Mouse (Mus musculus): Measurements from ENCODE around the gene Mcpt8. TPM values are rescaled to one million over a fixed set of nuclear protein-coding genes. Genes with fewer than 3 reads are reported as not detected.
A peak's percentile ranks its signal among the peaks of the same experiment; 100 is the strongest.
"Not testable (repeated sequence)": the region's sequence is repeated elsewhere in the genome, so short reads cannot be mapped to it uniquely, and the experiment has no call there.

The Mcpt8 gene
- total and polyA plus RNA-seq, 3 experiments: not detected

DNA sequence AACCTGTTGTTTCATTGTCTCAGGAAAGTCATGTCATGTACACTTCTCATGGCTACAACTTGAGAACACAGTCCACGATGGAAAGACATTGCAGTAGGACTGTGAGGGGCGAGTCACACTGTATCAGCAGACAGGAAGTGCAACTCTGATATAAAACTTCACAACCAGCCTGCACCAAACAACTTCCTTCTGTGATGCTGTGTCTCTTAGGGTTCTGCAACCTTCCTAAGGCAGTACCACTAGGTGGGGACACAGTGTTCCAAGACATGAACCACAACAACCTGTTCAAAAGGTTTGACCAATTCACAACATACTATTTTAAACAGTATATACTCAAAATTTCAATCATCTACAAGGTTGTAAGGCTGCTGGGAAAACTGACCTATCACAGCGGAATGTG, 29.7 kb downstream of the Mcpt8 start:
- Histone ChIP-seq H3K79me2 (replicated peaks; ENCODE audit: control insufficient read depth, extremely low read depth, insufficient read depth, poor library complexity, severe bottlenecking) (no peaks in the 10 kb centered on the region), H3K9me3 (replicated peaks; ENCODE audit: low read length) (no peaks in the 10 kb centered on the region), H3K4me3 (replicated peaks in 1 of 3; ENCODE audit: low read depth in 2 of 3, low read length in 2 of 3, poor library complexity in 1 of 3) (no peak overlapping the region), H3K4me1 (ENCODE audit: control insufficient read depth in 1 of 2, insufficient read depth in 2 of 2) (peaks cover 5 to 10% of the 10 kb centered on the region in 2 experiments), H3K36me3 (replicated peaks in 1 of 2; ENCODE audit: control insufficient read depth in 1 of 2, insufficient read depth in 1 of 2, low read length in 1 of 2) (no peaks in the 10 kb centered on the region), H3K27me3 (replicated peaks) (peaks cover 2% of the 10 kb centered on the region), H3K4me2 (ENCODE audit: insufficient read depth, low read depth, poor library complexity, severe bottlenecking) (no peak overlapping the region), H3K9ac (ENCODE audit: insufficient read depth, low read depth) (no peak overlapping the region), H3K27ac (ENCODE audit: insufficient read depth, low read depth) (no peak overlapping the region)
- DNase-seq (ENCODE audit: extremely low read depth): no peak
- dilution Hi-C loops (cut with MboI; ENCODE audit: extremely low pct_ligation_motif_present, extremely low pct_unique_long_range_greater_than_20kb, low sequenced_read_pairs) (no loop called here), in situ Hi-C loops (cut with MboI; ENCODE audit: low pct_ligation_motif_present, low pct_unique_long_range_greater_than_20kb, low sequenced_read_pairs) (no loop called here)
- TF ChIP-seq MAFK (IDR thresholded peaks at IDR 0.05; ENCODE audit: insufficient replicate concordance, low read length) (no peak), CTCF (conservative IDR thresholded peaks at IDR 0.05 in 1 of 2, IDR thresholded peaks at IDR 0.05 in 1 of 2; ENCODE audit: low read depth in 2 of 2, low read length in 2 of 2) (peak in 1 of 2 experiments; percentile 8; a peak in 1 of 4 replicates)

DNA sequence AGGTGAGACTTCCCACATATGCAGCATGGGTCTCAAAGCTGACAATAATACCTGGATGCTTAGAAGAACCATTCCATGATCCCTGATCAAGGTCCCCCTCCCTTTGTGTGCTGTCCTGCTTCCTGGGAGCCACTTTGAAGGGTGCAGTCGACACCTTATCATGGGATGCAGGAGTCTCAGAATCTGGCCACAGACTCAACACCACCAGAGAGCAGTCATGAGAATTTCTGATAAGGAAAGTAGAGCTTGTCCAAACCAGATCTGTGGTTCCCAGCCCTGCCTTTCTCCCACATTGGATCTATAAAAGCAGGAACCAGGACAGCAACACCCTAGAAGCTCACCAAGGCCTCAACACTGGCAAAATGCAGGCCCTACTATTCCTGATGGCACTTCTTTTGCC, 43.3 kb downstream of the Mcpt8 start, which contains the start of gene Mcpt2:
TSS of gene Mcpt2 (plus strand) at position 250 of the 400 bp plus-strand sequence.
- peaks cover 6 to 25% of the 10 kb centered on the region in 2 experiments for H3K4me1 ChIP-seq (ENCODE audit: control insufficient read depth in 1 of 2, insufficient read depth in 2 of 2)
- H3K4me3 ChIP-seq (replicated peaks in 1 of 3; ENCODE audit: low read depth in 2 of 3, low read length in 2 of 3, poor library complexity in 1 of 3); in situ Hi-C loops (cut with MboI; ENCODE audit: low pct_ligation_motif_present, low pct_unique_long_range_greater_than_20kb, low sequenced_read_pairs); DNase-seq (ENCODE audit: extremely low read depth); H3K9me3 ChIP-seq (replicated peaks; ENCODE audit: low read length); H3K4me2 ChIP-seq (ENCODE audit: insufficient read depth, low read depth, poor library complexity, severe bottlenecking); dilution Hi-C loops (cut with MboI; ENCODE audit: extremely low pct_ligation_motif_present, extremely low pct_unique_long_range_greater_than_20kb, low sequenced_read_pairs); H3K36me3 ChIP-seq (replicated peaks in 1 of 2; ENCODE audit: control insufficient read depth in 1 of 2, insufficient read depth in 1 of 2, low read length in 1 of 2); H3K27me3 ChIP-seq (replicated peaks); H3K9ac ChIP-seq (ENCODE audit: insufficient read depth, low read depth); H3K27ac ChIP-seq (ENCODE audit: insufficient read depth, low read depth); H3K79me2 ChIP-seq (replicated peaks; ENCODE audit: control insufficient read depth, extremely low read depth, insufficient read depth, poor library complexity, severe bottlenecking): not testable (repeated sequence)

DNA sequence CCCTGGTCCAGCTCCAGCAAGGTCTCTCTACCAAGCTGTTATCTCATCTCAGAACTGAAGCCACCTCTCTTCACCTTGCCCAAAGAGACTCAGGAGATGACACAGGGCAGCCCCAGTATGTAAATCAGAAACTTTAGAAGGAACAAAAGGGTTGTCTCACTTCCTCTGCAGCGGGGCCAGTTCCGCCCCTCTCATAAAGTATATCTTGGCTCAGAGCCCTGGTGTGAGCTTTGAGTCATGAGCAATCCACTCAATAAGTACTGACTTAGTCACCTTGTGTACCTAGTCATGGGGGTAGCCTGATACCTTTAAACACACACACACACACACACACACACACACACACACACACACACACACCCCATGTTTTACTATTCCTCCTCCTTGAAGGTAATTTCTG, 50.6 kb downstream of the Mcpt8 start:
- peaks cover 15 to 21% of the 10 kb centered on the region in 2 experiments; a peak in 3 of 4 replicates for H3K4me1 ChIP-seq (ENCODE audit: control insufficient read depth in 1 of 2, insufficient read depth in 2 of 2)
- H3K36me3 ChIP-seq (replicated peaks in 1 of 2; ENCODE audit: control insufficient read depth in 1 of 2, insufficient read depth in 1 of 2, low read length in 1 of 2): no peaks in the 10 kb centered on the region
- DNase-seq (ENCODE audit: extremely low read depth): peak; percentile 89
- no peaks in the 10 kb centered on the region for H3K79me2 ChIP-seq (replicated peaks; ENCODE audit: control insufficient read depth, extremely low read depth, insufficient read depth, poor library complexity, severe bottlenecking)
- H3K9ac ChIP-seq (ENCODE audit: insufficient read depth, low read depth): no peak overlapping the region
- peak overlapping the region; percentile 74 for H3K4me2 ChIP-seq (ENCODE audit: insufficient read depth, low read depth, poor library complexity, severe bottlenecking)
- no peaks in the 10 kb centered on the region for H3K27me3 ChIP-seq (replicated peaks)
- H3K9me3 ChIP-seq (replicated peaks; ENCODE audit: low read length): no peaks in the 10 kb centered on the region
- peak overlapping the region; percentile 58; the same call in 1 of the 2 replicates for H3K27ac ChIP-seq (ENCODE audit: insufficient read depth, low read depth)
- no peak overlapping the region for H3K4me3 ChIP-seq (replicated peaks in 1 of 3; ENCODE audit: low read depth in 2 of 3, low read length in 2 of 3, poor library complexity in 1 of 3)
- in situ Hi-C loops (cut with MboI; ENCODE audit: low pct_ligation_motif_present, low pct_unique_long_range_greater_than_20kb, low sequenced_read_pairs): no loop called here
- dilution Hi-C loops (cut with MboI; ENCODE audit: extremely low pct_ligation_motif_present, extremely low pct_unique_long_range_greater_than_20kb, low sequenced_read_pairs): no loop called here
- peak; percentile 68; the same call in 1 of the 2 replicates for TF ChIP-seq SIN3A (IDR thresholded peaks at IDR 0.05; ENCODE audit: low read length)
- peak; percentile 68 for TF ChIP-seq ELF1 (IDR thresholded peaks at IDR 0.05; ENCODE audit: low read depth, low read length)
- peak; percentile 90 for TF ChIP-seq EP300 (IDR thresholded peaks at IDR 0.05; ENCODE audit: low read length)
- peak; percentile 12; the same call in 1 of the 2 replicates for TF ChIP-seq HCFC1 (IDR thresholded peaks at IDR 0.05; ENCODE audit: low read depth, low read length)
- no peak for TF ChIP-seq ZKSCAN1 (IDR thresholded peaks at IDR 0.05; ENCODE audit: borderline replicate concordance, low read depth, low read length)
- peak; percentile 95 for TF ChIP-seq IRF4 (IDR thresholded peaks at IDR 0.05; ENCODE audit: low read depth, low read length)
- 0 out of 2 replicates have a peak, but pooled peaks have one; percentile 21 for TF ChIP-seq MAZ (IDR thresholded peaks at IDR 0.05; ENCODE audit: low read depth, low read length)
- no peak for TF ChIP-seq KAT2A (IDR thresholded peaks at IDR 0.05; ENCODE audit: insufficient replicate concordance, low read length)
- peak; percentile 28; the same call in 1 of the 2 replicates for TF ChIP-seq MYC (IDR thresholded peaks at IDR 0.05; ENCODE audit: low read depth, low read length)
- peak; percentile 62; the same call in 1 of the 2 replicates for TF ChIP-seq MEF2A (IDR thresholded peaks at IDR 0.05; ENCODE audit: borderline replicate concordance, low read depth, low read length)
- TF ChIP-seq BHLHE40 (IDR thresholded peaks at IDR 0.05; ENCODE audit: low read depth, low read length): peak; percentile 56; the same call in 1 of the 2 replicates
- peak; percentile 78 for TF ChIP-seq TCF12 (IDR thresholded peaks at IDR 0.05; ENCODE audit: low read depth, low read length)
- peak; percentile 67 for TF ChIP-seq ETS1 (conservative IDR thresholded peaks at IDR 0.05; ENCODE audit: low read depth, low read length)
- no peak for TF ChIP-seq GABPA (IDR thresholded peaks at IDR 0.05; ENCODE audit: insufficient replicate concordance, low read depth, low read length)
- no peak for TF ChIP-seq MAX (IDR thresholded peaks at IDR 0.05; ENCODE audit: low read length)
- TF ChIP-seq TBP (conservative IDR thresholded peaks at IDR 0.05; ENCODE audit: low read depth, low read length): 0 out of 2 replicates have a peak, but pooled peaks have one; percentile 46
- TF ChIP-seq POLR2A (IDR thresholded peaks at IDR 0.05; ENCODE audit: low read depth, low read length): peak; percentile 49; the same call in 1 of the 2 replicates
- peak; percentile 31; the same call in 1 of the 2 replicates for TF ChIP-seq JUN (IDR thresholded peaks at IDR 0.05; ENCODE audit: insufficient read depth, low read depth, low read length)
